ENCODE assay signal across 32 mouse cellular contexts in genomic region chr16:81146019-81146418, GRCm38 (mm10). TPM values are rescaled to one million over a fixed set of nuclear protein-coding genes. Genes with fewer than 3 reads are reported as not detected.
"Had no signal": no experiment of that assay in that cellular context is flagged by ENCODE, and none has a peak within 500 bp of the region (broad histone marks: within the 10 kb centered on the region; RNA-seq: fewer than 3 reads in every experiment).

No protein-coding gene starts in this region.

- DNase-seq: left cerebral cortex, postnatal 4 days; liver; liver, embryonic 13.5 days; liver, postnatal 0 days; lung, adult 18-20 months; lung, adult 2 months; lung, embryonic 14.5 days; lung, postnatal 10 days; lung, postnatal 14 days; lung, postnatal 36 days; lung, postnatal 4 days; midbrain, embryonic 14.5 days had no signal

- H3K4me3 ChIP-seq: limb, embryonic 10.5 days; limb, embryonic 12.5 days; limb, embryonic 13.5 days; limb, embryonic 15.5 days; liver, embryonic 12.5 days; liver, embryonic 13.5 days; liver, embryonic 15.5 days; lung, embryonic 15.5 days; megakaryocyte, embryonic 14.5 days; midbrain, embryonic 10.5 days; midbrain, embryonic 12.5 days; midbrain, embryonic 13.5 days; midbrain, embryonic 15.5 days; myocyte had no signal

- H3K9me3 ChIP-seq: limb, embryonic 10.5 days; limb, embryonic 12.5 days; limb, embryonic 13.5 days; limb, embryonic 15.5 days; liver, embryonic 12.5 days; liver, embryonic 13.5 days; liver, embryonic 15.5 days; lung, embryonic 15.5 days; megakaryocyte, embryonic 14.5 days; midbrain, embryonic 10.5 days; midbrain, embryonic 12.5 days; midbrain, embryonic 13.5 days; midbrain, embryonic 15.5 days had no signal

- H3K4me2 ChIP-seq: limb, embryonic 12.5 days; limb, embryonic 13.5 days; limb, embryonic 15.5 days; liver, embryonic 11.5 days; liver, embryonic 12.5 days; liver, embryonic 13.5 days; liver, embryonic 15.5 days; lung, embryonic 14.5 days; lung, embryonic 15.5 days; midbrain, embryonic 11.5 days; midbrain, embryonic 12.5 days; midbrain, embryonic 13.5 days; midbrain, embryonic 15.5 days had no signal

- H3K27me3 ChIP-seq: limb, embryonic 12.5 days; limb, embryonic 13.5 days; limb, embryonic 15.5 days; liver, embryonic 12.5 days; liver, embryonic 13.5 days; liver, embryonic 15.5 days; lung, embryonic 15.5 days; megakaryocyte, embryonic 14.5 days; midbrain, embryonic 12.5 days; midbrain, embryonic 13.5 days; midbrain, embryonic 15.5 days had no signal

- H3K36me3 ChIP-seq: limb, embryonic 10.5 days; limb, embryonic 12.5 days; limb, embryonic 13.5 days; limb, embryonic 15.5 days; liver, embryonic 12.5 days; liver, embryonic 13.5 days; liver, embryonic 15.5 days; lung, embryonic 15.5 days; midbrain, embryonic 10.5 days; midbrain, embryonic 12.5 days; midbrain, embryonic 13.5 days; midbrain, embryonic 15.5 days had no signal

- H3K4me1 ChIP-seq: limb, embryonic 10.5 days; limb, embryonic 12.5 days; limb, embryonic 13.5 days; limb, embryonic 15.5 days; liver, embryonic 12.5 days; liver, embryonic 13.5 days; liver, embryonic 15.5 days; lung, embryonic 15.5 days; megakaryocyte, embryonic 14.5 days; midbrain, embryonic 10.5 days; midbrain, embryonic 12.5 days; midbrain, embryonic 13.5 days; midbrain, embryonic 15.5 days had no signal

- H3K27ac ChIP-seq: limb, embryonic 10.5 days; limb, embryonic 12.5 days; limb, embryonic 13.5 days; limb, embryonic 15.5 days; liver, embryonic 12.5 days; liver, embryonic 13.5 days; liver, embryonic 14.5 days; liver, embryonic 15.5 days; lung, embryonic 15.5 days; macrophage; midbrain, embryonic 10.5 days; midbrain, embryonic 12.5 days; midbrain, embryonic 13.5 days; midbrain, embryonic 15.5 days had no signal

- H3K9ac ChIP-seq: limb, embryonic 12.5 days; limb, embryonic 13.5 days; limb, embryonic 15.5 days; liver, embryonic 12.5 days; liver, embryonic 13.5 days; liver, embryonic 14.5 days; liver, embryonic 15.5 days; liver, postnatal 0 days; lung, embryonic 14.5 days; lung, embryonic 15.5 days; midbrain, embryonic 12.5 days; midbrain, embryonic 13.5 days; midbrain, embryonic 15.5 days had no signal

RNA-seq across cellular contexts. Expression of gene Ncam2, which starts 54.5 kb away (rescaled TPM):
- total RNA-seq: megakaryocyte progenitor cell, adult 5-6 weeks; megakaryocyte-erythroid progenitor cell, adult 5-6 weeks had no signal
- polyA plus RNA-seq: liver, embryonic 16.5 days; liver, postnatal 0 days had no signal
